Mouse (Mus musculus) kidney, postnatal 14 days (tissue): ENCODE data around the gene Tgfb1.
A peak's percentile ranks its signal among the peaks of the same experiment; 100 is the strongest.

Experiments
- DNase-seq: peaks from one replicate; pipeline ENCODE4 v3.0.0; 2022; ENCODE audit warnings: mixed read lengths

Tgfb1 gene

DNA sequence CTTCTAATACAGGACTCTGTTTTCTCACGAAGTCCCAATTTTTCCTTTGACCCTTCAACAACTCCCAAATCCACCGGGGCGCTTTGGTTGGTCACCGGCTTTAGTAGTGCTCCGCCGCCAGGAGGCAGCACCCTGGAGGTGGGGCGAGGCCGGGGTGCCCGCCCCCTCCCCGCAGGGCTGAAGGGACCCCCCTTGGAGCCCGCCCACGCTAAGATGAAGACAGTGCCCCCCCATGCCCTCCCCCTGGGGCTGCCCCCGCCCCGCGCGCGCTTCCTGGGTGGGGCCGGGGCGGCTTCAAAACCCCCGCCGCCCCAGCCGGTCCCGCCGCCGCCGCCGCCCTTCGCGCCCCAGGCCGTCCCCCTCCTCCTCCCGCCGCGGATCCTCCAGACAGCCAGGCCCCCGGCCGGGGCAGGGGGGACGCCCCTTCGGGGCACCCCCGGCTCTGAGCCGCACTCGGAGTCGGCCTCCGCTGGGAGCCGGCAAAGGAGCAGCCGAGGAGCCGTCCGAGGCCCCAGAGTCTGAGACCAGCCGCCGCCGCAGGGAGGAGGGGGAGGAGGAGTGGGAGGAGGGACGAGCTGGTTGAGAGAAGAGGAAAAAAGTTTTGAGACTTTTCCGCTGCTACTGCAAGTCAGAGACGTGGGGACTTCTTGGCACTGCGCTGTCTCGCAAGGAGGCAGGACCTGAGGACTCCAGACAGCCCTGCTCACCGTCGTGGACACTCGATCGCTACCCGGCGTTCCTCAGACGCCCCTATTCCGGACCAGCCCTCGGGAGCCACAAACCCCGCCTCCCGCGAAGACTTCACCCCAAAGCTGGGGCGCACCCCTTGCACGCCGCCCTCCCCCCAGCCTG lies at the start of gene Tgfb1:
TSS of gene Tgfb1 (plus strand) at position 323 of the 852 bp plus-strand sequence.
- peak; percentile 87 for DNase-seq

GRCm38 (mm10) chr7:25637099-25637498 lies 49.7 kb upstream of the Tgfb1 start:
- no peak for DNase-seq

DNA sequence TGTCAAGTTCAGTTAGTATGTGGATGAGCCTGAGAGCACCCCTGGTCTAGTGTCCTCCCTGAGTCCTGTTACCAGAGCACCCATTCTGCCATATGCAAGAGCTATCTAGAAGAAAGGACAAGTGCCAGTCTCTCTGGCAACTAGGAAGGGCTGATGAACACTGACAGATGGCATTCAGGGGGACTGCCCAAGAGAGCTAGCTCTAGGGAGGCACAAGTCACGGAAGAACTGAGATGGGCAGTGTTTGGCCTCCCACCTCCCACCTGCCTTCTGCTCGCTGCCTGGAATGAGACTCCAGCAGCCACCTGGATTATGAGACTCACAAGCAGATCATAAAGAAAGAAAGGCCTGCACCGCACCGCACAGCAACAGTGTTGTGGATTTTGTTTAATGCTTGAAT lies 47.0 kb upstream of the Tgfb1 start:
- DNase-seq: no peak

- no peak for DNase-seq
Measured at GRCm38 (mm10) chr7:25644136-25644535, 42.7 kb upstream of the Tgfb1 start.

DNA sequence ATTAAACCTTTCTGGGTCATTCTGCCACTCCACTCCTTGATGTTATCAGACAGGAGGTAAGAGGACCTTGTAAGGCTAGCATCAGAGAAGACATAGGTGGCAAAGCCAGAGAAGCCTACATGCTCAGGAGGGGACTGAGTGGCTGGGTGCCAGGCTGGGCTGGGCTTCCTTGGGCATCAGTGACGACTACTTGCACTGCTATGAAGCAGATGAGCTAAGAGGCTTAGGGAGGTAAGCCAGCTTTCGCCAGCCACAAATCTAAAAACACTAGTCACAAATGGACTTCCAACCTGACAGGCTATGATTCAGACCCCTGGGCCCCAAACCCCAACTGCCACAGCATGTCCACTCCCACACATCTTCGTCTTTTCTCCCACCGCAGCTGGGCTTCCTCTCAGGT lies 42.2 kb upstream of the Tgfb1 start:
- no peak for DNase-seq

DNA sequence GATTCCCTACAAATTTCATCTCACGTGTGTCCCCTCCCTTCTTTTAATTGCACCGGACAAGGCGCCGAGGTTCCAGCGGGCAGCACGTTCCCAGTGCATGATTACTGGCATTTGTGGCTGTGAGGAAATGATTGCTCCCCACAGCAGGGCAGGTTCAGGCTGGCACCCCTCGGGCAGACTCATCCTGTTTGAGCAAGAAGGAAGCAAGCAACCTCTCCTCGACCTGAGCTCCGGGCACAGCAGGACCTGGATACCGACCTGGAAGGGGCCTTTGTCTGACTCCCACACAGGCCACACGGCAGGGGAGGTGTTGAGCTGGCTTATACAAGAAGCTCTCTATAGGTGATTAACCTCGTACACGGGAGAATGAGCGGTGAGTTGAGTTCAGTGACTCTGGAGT lies 41.7 kb upstream of the Tgfb1 start:
- no peak for DNase-seq

DNA sequence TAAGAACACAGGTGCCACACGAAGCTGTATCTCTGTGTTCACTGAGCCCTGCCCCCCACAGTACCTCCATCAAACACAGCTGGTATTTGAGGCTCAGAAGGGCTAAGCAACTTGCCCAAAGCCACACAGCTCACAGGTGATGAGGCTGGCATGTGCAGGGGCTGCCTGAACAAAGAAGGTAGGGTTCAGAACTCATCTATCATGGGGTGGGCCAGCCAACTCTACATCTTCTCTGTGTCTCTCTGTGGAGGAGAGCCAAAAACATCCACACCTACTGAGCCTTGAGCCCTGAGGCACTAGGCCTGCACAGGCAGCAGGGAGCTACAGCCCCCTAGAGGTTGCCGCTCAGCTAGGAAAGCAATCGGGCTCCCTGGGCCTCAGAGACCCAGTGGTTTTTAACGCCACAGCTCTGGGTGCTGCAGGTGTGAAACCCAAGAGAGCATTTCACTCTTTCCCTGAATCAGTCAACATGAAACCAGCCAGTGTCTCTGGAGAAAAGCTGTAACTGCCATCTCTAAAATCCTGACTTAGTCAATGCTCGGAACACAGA lies 39.2 kb upstream of the Tgfb1 start:
- DNase-seq: no peak

- DNase-seq: no peak
Measured at GRCm38 (mm10) chr7:25649839-25650238, 37.0 kb upstream of the Tgfb1 start.

DNA sequence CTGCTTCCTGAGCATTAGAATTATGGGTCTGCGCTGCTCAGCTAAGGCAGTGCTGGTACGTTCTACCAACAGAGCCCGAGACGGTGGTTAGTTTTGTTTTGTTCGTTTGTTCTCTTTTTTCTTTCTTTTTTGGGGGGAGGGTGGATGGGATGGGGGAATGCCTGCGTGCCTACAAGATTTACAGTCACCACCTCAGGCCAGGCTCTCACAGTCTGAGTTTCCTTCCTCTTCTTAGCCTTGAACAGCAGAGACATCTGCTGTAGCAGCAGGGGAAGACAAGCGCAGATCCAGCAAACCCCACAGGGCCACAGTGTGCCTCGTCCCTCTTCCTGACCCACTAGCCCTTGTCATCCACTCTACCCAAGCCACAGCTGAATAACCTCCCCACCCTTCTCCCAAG lies 35.5 kb upstream of the Tgfb1 start:
- no peak for DNase-seq

DNA sequence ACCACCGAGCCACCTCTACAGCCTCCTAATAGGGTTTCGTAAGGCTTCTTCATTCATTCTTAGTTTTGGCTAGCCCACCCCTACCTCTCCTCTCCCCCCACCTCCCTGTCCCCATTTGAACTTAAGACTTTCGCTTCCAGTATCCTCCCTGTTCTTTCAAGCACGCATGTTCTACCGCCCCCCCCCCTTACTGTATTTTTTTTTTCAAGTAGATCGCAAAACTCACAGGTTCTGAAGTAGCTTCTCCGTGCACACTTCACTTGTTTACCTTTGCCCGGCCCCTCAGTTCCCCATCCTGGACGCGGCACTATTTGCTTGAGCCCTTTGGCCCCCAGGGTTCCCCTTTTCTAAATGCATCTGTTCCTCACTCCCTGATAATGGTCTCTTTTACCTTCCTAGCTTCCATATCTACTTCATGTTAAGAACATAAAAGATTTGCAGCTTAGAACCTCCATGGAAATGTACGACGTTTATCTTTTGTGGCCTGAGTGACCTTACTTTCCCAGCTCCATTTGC lies 34.5 kb upstream of the Tgfb1 start:
- DNase-seq: no peak

DNA sequence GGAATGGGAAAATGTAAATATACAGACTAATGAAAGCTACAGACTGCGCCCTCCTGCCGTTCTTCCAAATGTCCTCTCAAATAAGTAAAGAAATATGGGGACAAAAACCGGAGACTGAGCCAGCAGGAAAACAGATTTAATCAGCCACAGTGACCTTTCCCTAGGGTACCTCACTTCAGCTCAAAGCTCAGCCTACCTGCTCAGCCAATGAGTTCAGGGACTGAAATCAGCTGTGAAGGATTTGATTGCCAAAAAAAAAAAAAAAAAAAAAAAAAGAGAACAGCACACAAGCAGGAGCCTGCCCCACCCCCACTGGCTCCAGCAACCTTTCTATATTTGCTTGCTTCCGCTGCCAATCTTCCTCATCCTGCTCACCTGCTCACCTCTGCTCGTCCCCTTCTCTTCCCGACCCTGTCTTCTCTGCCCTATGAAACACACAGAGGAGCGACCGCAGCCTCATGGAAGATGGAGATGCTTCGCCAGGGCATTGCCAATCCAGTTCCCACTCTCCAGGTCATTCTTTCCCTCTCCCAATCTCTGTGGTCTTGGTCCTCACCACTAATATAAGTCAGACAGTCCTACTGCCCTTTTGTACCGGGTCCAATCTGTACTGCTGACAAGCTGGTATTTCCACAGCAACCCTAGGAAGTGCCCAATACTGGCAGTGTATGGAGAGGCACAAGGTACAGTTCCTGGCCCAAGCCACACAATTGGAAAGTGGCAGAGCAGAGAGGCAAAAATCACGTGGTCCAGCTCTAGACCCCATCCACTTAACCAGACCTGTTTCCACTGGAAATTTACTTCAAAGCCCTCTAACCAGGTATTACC lies 31.0 kb upstream of the Tgfb1 start:
- DNase-seq: peak; percentile 62

GRCm38 (mm10) chr7:25657785-25658184 lies 29.0 kb upstream of the Tgfb1 start:
- no peak for DNase-seq

DNA sequence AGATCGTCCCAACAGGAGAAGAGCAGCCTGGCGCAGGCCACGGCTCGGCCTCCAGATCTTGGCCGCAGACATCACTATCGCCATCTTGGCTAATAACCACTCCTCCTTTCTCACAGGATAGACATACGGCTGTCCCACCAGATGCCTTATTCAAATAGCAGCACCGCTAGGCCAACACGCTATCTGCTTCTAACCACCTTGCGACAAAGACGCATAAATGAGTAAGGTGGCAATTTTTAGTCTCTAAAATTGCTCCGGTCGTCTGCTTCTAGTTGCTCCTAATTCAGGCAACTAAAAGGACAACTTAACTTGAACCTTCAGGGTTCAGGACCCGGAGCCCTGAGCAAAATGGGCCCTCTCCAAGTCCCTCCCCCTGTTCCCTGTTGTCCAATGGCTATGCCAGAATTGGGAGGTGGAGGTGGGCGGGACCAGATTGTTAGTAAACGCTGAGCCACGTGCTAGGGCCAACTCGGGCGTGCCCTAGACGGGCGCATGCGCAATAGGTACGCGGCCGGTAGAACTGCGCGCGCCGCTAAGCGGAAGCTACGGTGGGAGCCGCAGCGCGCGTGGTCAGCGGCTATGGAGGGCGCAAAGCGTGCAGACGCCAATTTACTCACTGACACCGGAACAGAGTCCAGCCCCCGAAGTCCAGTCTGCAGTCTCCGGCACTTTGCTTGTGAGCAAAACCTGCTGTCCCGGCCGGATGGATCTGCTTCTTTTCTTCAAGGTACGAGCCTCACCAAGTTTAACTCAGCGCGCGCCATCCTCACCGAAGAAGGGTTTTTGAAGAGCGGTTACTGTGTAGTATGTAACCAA lies 27.9 kb upstream of the Tgfb1 start, which contains the start of the genes Bckdha and Exosc5:
TSS of gene Bckdha (minus strand) at position 325 of the 816 bp plus-strand sequence.
TSS of gene Exosc5 (plus strand) at position 508 of the 816 bp plus-strand sequence.
- peak; percentile 100 for DNase-seq

- DNase-seq: no peak
Measured at GRCm38 (mm10) chr7:25666381-25666780, 20.4 kb upstream of the Tgfb1 start.

DNA sequence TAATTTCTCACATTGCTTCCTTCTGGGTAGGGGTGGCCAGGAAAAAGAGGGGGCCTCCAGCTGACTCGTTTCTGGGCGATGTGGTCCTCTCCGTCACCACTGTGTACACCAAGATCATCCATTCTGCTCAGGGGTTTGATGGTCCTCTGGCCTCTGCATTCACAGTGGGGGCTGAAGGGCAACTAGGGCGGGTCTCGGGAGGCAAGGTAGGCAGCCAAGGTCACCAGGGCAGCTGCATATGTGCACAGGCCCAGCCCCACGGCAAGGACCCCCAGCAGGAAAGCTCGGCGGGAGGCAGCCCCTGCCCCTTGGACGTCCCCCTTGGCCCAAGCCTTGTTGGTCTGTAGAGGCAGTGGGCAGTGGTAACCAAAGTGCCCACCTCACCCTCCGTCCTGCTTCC lies 17.6 kb upstream of the Tgfb1 start:
- no peak for DNase-seq

DNA sequence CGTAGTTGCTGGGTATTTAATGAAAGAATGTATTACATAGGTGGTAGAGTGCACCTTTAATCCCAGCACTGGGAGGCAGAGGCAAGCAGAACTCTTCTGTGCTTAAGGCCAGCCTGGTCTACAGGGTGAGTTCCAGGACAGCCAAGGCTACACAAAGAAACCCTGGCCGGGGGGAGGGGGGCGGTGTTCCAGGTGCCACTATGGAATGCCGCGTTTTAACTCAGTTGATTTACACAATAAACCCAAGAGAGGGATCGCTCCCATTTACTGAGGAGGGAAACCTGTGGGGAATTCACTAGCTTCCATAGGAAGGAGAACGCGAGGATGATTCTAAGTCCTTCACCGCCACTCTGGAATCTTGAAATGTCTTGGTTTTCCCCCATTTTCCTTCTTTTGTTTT lies 17.2 kb upstream of the Tgfb1 start:
- no peak for DNase-seq

- DNase-seq: no peak
Measured at GRCm38 (mm10) chr7:25670096-25670495, 16.7 kb upstream of the Tgfb1 start.

DNA sequence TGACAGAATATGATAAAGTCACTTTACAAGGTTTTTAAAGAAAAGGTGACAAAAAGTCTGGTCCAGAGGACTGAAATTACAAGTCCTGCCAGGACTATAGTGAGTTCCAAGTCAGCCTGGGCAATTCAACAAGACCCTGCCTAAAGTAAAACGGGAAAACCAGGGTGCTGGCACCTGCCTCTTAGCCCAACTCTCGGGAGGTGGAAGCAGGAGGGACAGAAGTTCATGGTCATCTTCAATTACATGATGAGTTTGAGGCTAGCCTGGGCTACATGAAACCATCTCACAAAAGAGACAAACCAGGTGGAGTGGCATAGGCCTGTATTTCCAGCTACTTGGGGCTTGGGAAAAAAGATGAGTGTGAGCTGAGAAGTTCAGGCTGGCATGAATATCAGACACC lies 15.1 kb upstream of the Tgfb1 start:
- DNase-seq: no peak

DNA sequence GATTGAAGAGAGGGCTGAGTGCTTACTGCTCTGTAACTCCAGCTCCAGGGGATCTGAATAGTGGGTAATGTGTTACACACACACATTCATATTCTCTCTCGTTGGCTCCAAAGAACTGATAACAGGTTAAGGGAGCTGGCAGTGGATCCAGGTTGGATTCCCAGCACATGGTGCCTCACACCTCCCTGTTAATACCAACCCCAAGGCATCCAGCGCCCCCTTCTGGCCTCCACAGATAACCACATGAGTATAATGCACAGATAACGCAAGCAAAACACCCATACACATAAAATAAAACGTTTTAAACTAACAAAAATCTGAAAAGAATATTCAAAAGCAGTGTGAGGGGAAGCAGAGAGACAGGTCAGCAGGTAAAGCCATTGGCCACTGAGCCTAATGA lies 14.4 kb upstream of the Tgfb1 start:
- DNase-seq: no peak

- DNase-seq: no peak
Measured at GRCm38 (mm10) chr7:25674297-25674696, 12.5 kb upstream of the Tgfb1 start.

- DNase-seq: no peak
Measured at GRCm38 (mm10) chr7:25674719-25675300, 12.0 kb upstream of the Tgfb1 start, which contains the start of gene Tmem91. TSS of gene Tmem91 (minus strand) at chr7:25675166.

DNA sequence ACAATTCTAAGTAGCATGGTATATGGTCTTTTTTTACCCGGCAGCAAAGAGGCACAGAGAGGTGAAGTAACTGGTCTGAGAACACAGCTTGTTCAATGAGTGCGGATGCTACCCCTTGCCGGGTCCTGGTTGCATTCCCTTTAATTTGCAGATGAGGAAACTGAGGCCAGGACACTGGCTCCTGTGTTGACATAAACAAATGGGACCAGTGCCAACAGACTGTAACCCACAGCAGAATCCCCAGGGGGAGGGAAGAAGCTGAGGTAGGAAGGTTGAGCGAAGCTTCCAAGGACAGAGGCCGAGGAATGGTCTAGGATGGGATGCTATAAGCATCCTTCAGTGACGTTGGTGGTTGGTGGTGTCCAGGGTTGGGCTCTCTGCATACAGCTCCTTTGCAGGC lies 11.4 kb upstream of the Tgfb1 start:
- no peak for DNase-seq
